Mouse (Mus musculus): ENCODE data around the gene 9530068E07Rik. TPM values are rescaled to one million over a fixed set of nuclear protein-coding genes. Genes with fewer than 3 reads are reported as not detected.
A peak's percentile ranks its signal among the peaks of the same experiment; 100 is the strongest.

Gene 9530068E07Rik
- total RNA-seq, 1 experiment: 55.0 TPM

DNA sequence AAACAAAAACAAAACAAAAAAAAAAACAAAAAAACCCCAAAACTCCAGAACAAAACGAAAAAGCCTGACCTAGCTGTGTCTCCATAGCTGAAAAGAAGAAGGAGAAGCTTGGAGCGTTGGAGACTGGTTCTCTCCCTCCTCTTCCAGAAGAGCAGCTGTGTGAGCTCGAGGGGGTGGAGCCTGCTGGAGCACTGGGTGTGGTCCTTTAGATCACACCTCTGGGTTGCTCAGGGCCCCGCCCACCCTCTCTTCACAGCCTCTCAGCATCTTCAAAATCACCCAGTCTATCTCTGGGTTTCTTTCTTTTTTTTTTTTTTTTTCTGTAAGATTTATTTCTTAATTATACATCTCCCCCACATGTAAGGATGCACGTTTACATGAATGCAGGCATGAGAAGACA is 23.0 kb downstream of the 9530068E07Rik start:
- peak; percentile 63 for DNase-seq (ENCODE audit: low read depth, low spot score)
- in situ Hi-C loops (cut with MboI; ENCODE audit: low sequenced_read_pairs in 2 of 2, unreplicated experiment in 2 of 2): no loop called here
- no peak overlapping the region for H3K9ac ChIP-seq (ENCODE audit: insufficient read depth, low read depth, low read length, poor library complexity, severe bottlenecking)
- no peaks in the 10 kb centered on the region for H3K4me1 ChIP-seq (ENCODE audit: control insufficient read depth in 2 of 2, insufficient read depth in 2 of 2, low read length in 2 of 2, poor library complexity in 1 of 2)
- no peaks in the 10 kb centered on the region for H3K9me3 ChIP-seq (ENCODE audit: control insufficient read depth, insufficient read depth, low read depth, low read length)
- no peak overlapping the region for H3K27ac ChIP-seq (ENCODE audit: insufficient read depth, low read depth, low read length, poor library complexity, severe bottlenecking)
- H3K4me3 ChIP-seq (ENCODE audit: insufficient read depth in 1 of 2, low read depth in 1 of 2, low read length in 2 of 2, poor library complexity in 1 of 2, severe bottlenecking in 1 of 2): no peak overlapping the region
- TF ChIP-seq ZNF384 (IDR thresholded peaks at IDR 0.05; ENCODE audit: low read depth, low read length): 0 out of 2 replicates have a peak, but pooled peaks have one; percentile 16
- no peak for TF ChIP-seq ZC3H11A (IDR thresholded peaks at IDR 0.05; ENCODE audit: borderline replicate concordance, low read depth, low read length)
- TF ChIP-seq MAFK (IDR thresholded peaks at IDR 0.05; ENCODE audit: insufficient read depth, low read depth, low read length): no peak
- no peak for TF ChIP-seq CHD2 (IDR thresholded peaks at IDR 0.05; ENCODE audit: low read depth, low read length)
- TF ChIP-seq HCFC1 (IDR thresholded peaks at IDR 0.05; ENCODE audit: borderline replicate concordance, insufficient read depth, low read length): no peak
- H3K36me3 ChIP-seq (ENCODE audit: control insufficient read depth, insufficient read depth, low read length, poor library complexity, severe bottlenecking): no peaks in the 10 kb centered on the region

DNA sequence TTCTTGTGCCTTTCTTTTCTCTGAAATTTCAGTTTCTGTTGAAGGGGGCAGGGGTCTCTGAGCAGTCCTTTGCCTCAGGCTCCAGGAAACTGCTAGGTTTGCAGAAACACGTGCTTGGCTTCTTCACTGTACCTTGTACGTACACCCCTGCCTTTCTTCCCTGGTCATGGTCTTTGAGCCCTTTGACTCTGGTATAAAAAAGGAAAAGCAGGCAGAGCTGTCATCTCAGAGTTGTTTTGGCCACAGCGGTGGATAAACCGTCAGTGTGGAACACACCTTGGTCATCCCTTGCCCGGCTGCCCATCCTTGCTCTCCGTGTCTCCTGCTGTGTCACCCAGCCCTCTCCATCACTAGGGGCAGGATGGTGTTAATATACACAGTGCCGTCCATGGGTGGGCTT is 23.6 kb downstream of the 9530068E07Rik start:
- H3K36me3 ChIP-seq (ENCODE audit: control insufficient read depth, insufficient read depth, low read length, poor library complexity, severe bottlenecking): no peaks in the 10 kb centered on the region
- H3K27ac ChIP-seq (ENCODE audit: insufficient read depth, low read depth, low read length, poor library complexity, severe bottlenecking): no peak overlapping the region
- TF ChIP-seq ZNF384 (IDR thresholded peaks at IDR 0.05; ENCODE audit: low read depth, low read length): no peak
- TF ChIP-seq ZC3H11A (IDR thresholded peaks at IDR 0.05; ENCODE audit: borderline replicate concordance, low read depth, low read length): no peak
- no peak for TF ChIP-seq HCFC1 (IDR thresholded peaks at IDR 0.05; ENCODE audit: borderline replicate concordance, insufficient read depth, low read length)
- no peak for TF ChIP-seq MAFK (IDR thresholded peaks at IDR 0.05; ENCODE audit: insufficient read depth, low read depth, low read length)
- TF ChIP-seq CHD2 (IDR thresholded peaks at IDR 0.05; ENCODE audit: low read depth, low read length): no peak
- no peaks in the 10 kb centered on the region for H3K4me1 ChIP-seq (ENCODE audit: control insufficient read depth in 2 of 2, insufficient read depth in 2 of 2, low read length in 2 of 2, poor library complexity in 1 of 2)
- no peaks in the 10 kb centered on the region for H3K9me3 ChIP-seq (ENCODE audit: control insufficient read depth, insufficient read depth, low read depth, low read length)
- H3K4me3 ChIP-seq (ENCODE audit: insufficient read depth in 1 of 2, low read depth in 1 of 2, low read length in 2 of 2, poor library complexity in 1 of 2, severe bottlenecking in 1 of 2): no peak overlapping the region
- H3K9ac ChIP-seq (ENCODE audit: insufficient read depth, low read depth, low read length, poor library complexity, severe bottlenecking): no peak overlapping the region
- no peak for DNase-seq (ENCODE audit: low read depth, low spot score)
- in situ Hi-C loops (cut with MboI; ENCODE audit: low sequenced_read_pairs in 2 of 2, unreplicated experiment in 2 of 2): no loop called here

DNA sequence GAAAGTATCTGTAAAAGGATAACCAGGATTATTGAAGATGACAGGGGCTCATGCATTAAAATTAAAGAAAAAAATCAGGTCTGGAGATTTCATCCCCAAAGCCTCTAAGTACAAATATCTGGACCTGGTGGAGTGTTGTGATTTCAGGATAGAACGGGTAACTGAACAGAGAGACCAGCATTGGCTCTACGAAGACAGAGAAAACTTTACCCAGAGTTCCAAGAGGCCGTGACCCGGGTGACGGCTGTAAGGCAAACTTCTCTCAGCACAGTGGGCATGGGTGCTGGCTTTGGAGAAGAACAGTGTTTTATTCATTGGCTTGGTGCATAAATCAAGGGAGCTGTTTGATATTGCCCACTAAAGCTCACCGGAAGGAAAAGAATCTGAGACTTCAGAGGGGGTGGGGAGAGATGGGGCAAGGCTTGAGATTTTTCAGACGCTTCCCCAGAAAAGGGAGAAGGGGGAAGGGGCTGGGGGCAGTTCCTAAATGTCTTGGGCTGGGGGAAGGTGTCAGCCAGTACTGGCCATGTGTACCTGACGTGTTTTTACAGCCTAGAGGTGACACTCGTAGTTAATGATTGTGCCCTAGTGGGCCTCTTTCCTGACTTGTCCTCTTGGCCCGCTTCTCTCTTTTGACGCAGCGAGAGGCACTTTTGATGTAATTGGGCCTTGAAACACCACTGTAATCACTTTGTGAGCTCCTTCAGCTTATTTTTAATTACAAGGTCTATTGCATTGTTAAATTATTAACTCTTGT is 24.2 kb downstream of the 9530068E07Rik start:
- no peak overlapping the region for H3K27ac ChIP-seq (ENCODE audit: insufficient read depth, low read depth, low read length, poor library complexity, severe bottlenecking)
- TF ChIP-seq ZC3H11A (IDR thresholded peaks at IDR 0.05; ENCODE audit: borderline replicate concordance, low read depth, low read length) (no peak), ZNF384 (IDR thresholded peaks at IDR 0.05; ENCODE audit: low read depth, low read length) (no peak), CHD2 (IDR thresholded peaks at IDR 0.05; ENCODE audit: low read depth, low read length) (no peak), HCFC1 (IDR thresholded peaks at IDR 0.05; ENCODE audit: borderline replicate concordance, insufficient read depth, low read length) (no peak), MAFK (IDR thresholded peaks at IDR 0.05; ENCODE audit: insufficient read depth, low read depth, low read length) (no peak)
- no peak for DNase-seq (ENCODE audit: low read depth, low spot score)

DNA sequence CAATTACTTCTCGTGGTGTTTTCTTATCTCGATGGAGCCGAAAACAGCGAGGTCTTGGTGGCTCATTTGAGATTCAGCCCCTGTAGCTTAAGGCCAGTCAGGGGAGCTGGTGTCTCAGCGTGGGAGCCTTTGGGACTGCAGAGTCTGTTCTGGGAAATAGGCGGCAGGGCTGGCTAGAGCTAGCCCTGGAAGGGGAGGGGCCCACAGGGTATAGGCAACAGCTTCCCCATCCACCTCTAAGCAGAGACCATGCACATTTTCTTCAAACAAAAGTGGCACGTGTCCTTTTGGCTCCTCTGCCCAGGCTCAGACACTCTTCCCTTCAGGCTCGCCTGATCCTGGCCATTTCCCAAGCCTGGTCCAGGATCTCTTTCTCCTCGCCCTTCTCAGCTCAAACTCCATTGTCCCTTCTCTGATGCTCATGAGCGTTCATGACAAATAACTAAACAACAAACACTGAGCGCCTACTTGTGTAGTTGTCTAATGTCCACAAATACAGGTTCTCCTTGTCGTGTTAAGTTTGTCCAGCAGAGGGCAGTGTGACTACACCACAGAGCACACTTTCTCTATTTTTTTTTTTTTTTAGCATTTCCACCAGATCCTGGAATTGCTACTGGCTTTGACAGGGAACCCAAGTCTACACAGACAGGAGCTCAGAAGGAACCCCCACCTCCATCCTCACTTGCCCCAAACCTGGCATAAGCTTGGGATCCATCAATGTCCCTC is 25.0 kb downstream of the 9530068E07Rik start:
- Histone ChIP-seq H3K9me3 (ENCODE audit: control insufficient read depth, insufficient read depth, low read depth, low read length) (no peaks in the 10 kb centered on the region), H3K36me3 (ENCODE audit: control insufficient read depth, insufficient read depth, low read length, poor library complexity, severe bottlenecking) (no peaks in the 10 kb centered on the region), H3K4me1 (ENCODE audit: control insufficient read depth in 2 of 2, insufficient read depth in 2 of 2, low read length in 2 of 2, poor library complexity in 1 of 2) (no peaks in the 10 kb centered on the region), H3K4me3 (ENCODE audit: insufficient read depth in 1 of 2, low read depth in 1 of 2, low read length in 2 of 2, poor library complexity in 1 of 2, severe bottlenecking in 1 of 2) (no peak overlapping the region), H3K27ac (ENCODE audit: insufficient read depth, low read depth, low read length, poor library complexity, severe bottlenecking) (no peak overlapping the region), H3K9ac (ENCODE audit: insufficient read depth, low read depth, low read length, poor library complexity, severe bottlenecking) (no peak overlapping the region)
- in situ Hi-C loops (cut with MboI; ENCODE audit: low sequenced_read_pairs in 2 of 2, unreplicated experiment in 2 of 2): no loop called here
- peak; percentile 60 for DNase-seq (ENCODE audit: low read depth, low spot score)
- no peak for TF ChIP-seq MAFK (IDR thresholded peaks at IDR 0.05; ENCODE audit: insufficient read depth, low read depth, low read length)
- TF ChIP-seq HCFC1 (IDR thresholded peaks at IDR 0.05; ENCODE audit: borderline replicate concordance, insufficient read depth, low read length): no peak
- TF ChIP-seq CHD2 (IDR thresholded peaks at IDR 0.05; ENCODE audit: low read depth, low read length): no peak
- TF ChIP-seq ZC3H11A (IDR thresholded peaks at IDR 0.05; ENCODE audit: borderline replicate concordance, low read depth, low read length): peak; percentile 86
- peak; percentile 100 for TF ChIP-seq ZNF384 (IDR thresholded peaks at IDR 0.05; ENCODE audit: low read depth, low read length)

More for the DNA sequence above, 24.2 kb downstream of the 9530068E07Rik start:
- H3K36me3 ChIP-seq (ENCODE audit: control insufficient read depth, insufficient read depth, low read length, poor library complexity, severe bottlenecking): no peaks in the 10 kb centered on the region
- no peak overlapping the region for H3K4me3 ChIP-seq (ENCODE audit: insufficient read depth in 1 of 2, low read depth in 1 of 2, low read length in 2 of 2, poor library complexity in 1 of 2, severe bottlenecking in 1 of 2)
- in situ Hi-C loops (cut with MboI; ENCODE audit: low sequenced_read_pairs in 2 of 2, unreplicated experiment in 2 of 2): no loop called here
- no peaks in the 10 kb centered on the region for H3K9me3 ChIP-seq (ENCODE audit: control insufficient read depth, insufficient read depth, low read depth, low read length)
- H3K9ac ChIP-seq (ENCODE audit: insufficient read depth, low read depth, low read length, poor library complexity, severe bottlenecking): no peak overlapping the region
- H3K4me1 ChIP-seq (ENCODE audit: control insufficient read depth in 2 of 2, insufficient read depth in 2 of 2, low read length in 2 of 2, poor library complexity in 1 of 2): no peaks in the 10 kb centered on the region
